Mouse (Mus musculus): ENCODE measurements around the gene Rasl2-9. TPM values are rescaled to one million over a fixed set of nuclear protein-coding genes. Genes with fewer than 3 reads are reported as not detected.
"Not testable (repeated sequence)": the region's sequence is repeated elsewhere in the genome, so short reads cannot be mapped to it uniquely, and the experiment has no call there.

The Rasl2-9 gene
- polyA plus RNA-seq, 1 experiment from 2014 or later = 0.69 TPM

DNA sequence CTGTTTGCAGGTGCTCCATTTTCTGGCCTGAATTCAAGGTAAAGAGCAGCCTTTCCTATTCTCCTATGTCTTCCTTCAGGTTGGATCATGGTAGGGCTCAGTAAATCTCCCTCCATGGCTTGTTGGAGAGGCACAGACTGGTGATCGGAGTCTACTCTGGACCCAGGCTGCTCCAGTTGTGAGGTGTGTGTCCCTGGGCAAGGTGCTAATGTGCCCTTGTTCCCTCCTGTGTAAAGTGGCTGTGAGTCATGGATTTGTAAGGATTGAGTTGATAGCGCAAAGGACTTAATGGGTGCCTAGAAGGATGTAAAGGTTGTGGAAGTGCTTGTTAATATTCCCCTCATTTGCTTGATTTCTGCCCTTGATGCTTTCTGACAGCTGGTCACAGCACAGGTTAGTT, 43.8 kb downstream of the Rasl2-9 start:
- no peak for ATAC-seq (ENCODE audit: low FRiP score, low TSS enrichment)
- Histone ChIP-seq H3K4me1 (ENCODE audit: insufficient read depth, low read length) (peaks cover 10% of the 10 kb centered on the region), H3K27ac (ENCODE audit: low read length) (no peak overlapping the region), H3K4me2 (replicated peaks; ENCODE audit: low read depth, low read length) (no peak overlapping the region), H3K27me3 (ENCODE audit: insufficient read depth, low read length) (no peaks in the 10 kb centered on the region), H3K9me3 (ENCODE audit: low read length) (no peaks in the 10 kb centered on the region), H3K9ac (replicated peaks; ENCODE audit: low read length) (no peak overlapping the region), H3K4me3 (ENCODE audit: low read length) (no peak overlapping the region), H3K36me3 (ENCODE audit: insufficient read depth, low read length) (peaks cover 43% of the 10 kb centered on the region)
- 96% methylated on average over 2 of the region's 2 CpGs for WGBS

DNA sequence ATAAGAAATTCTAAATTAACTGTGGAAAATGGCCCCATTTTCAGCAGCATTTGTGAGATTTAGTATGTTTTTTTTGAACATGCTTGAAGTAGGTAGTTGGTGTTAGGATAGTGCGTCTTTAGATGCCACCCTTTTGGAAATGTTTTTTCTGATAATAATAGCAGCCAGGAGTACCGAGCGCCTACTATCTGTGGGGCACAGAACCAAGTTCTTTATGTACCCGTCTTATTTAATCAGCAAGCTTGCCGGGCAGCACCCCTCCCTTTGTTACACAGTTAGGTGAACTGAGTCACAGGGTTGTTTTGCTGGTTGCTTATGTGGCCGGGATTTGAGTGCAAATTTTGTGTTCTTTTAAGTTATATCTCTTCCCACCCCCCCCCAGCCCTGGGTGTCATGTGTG, 44.5 kb downstream of the Rasl2-9 start:
- no peak for ATAC-seq (ENCODE audit: low FRiP score, low TSS enrichment)
- Histone ChIP-seq H3K4me2 (replicated peaks; ENCODE audit: low read depth, low read length) (peak overlapping the region; percentile 87), H3K4me3 (ENCODE audit: low read length) (peak overlapping the region; percentile 84), H3K36me3 (ENCODE audit: insufficient read depth, low read length) (peaks cover 50% of the 10 kb centered on the region), H3K4me1 (ENCODE audit: insufficient read depth, low read length) (peaks cover 9% of the 10 kb centered on the region), H3K9me3 (ENCODE audit: low read length) (no peaks in the 10 kb centered on the region), H3K27ac (ENCODE audit: low read length) (no peak overlapping the region), H3K27me3 (ENCODE audit: insufficient read depth, low read length) (no peaks in the 10 kb centered on the region), H3K9ac (replicated peaks; ENCODE audit: low read length) (peak overlapping the region; percentile 40; the same call in 1 of the 2 replicates)
- WGBS = 69% methylated on average over 6 of the region's 6 CpGs

DNA sequence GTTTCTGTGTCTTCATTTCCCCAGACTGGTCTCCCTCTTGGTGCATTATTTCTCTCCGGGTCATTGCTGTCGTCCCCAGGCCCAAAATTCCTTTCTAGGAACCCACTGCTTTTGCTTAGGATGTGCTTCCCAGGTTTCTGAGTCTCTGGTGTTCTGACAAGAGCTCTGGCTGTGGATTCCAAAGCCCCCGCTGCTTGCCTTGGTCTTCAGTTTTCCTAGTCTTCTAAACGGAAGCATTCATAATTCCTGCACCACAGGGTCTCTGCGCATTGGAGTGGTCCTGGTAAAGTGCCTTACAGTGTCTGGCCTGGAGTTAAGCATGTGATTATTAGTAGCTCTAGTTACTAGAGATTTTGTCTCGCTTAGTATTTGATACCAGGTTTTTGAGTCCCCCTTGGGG, 44.9 kb downstream of the Rasl2-9 start:
- WGBS = 13% methylated on average over 6 of the region's 6 CpGs
- H3K36me3 ChIP-seq (ENCODE audit: insufficient read depth, low read length) = peaks cover 49% of the 10 kb centered on the region

DNA sequence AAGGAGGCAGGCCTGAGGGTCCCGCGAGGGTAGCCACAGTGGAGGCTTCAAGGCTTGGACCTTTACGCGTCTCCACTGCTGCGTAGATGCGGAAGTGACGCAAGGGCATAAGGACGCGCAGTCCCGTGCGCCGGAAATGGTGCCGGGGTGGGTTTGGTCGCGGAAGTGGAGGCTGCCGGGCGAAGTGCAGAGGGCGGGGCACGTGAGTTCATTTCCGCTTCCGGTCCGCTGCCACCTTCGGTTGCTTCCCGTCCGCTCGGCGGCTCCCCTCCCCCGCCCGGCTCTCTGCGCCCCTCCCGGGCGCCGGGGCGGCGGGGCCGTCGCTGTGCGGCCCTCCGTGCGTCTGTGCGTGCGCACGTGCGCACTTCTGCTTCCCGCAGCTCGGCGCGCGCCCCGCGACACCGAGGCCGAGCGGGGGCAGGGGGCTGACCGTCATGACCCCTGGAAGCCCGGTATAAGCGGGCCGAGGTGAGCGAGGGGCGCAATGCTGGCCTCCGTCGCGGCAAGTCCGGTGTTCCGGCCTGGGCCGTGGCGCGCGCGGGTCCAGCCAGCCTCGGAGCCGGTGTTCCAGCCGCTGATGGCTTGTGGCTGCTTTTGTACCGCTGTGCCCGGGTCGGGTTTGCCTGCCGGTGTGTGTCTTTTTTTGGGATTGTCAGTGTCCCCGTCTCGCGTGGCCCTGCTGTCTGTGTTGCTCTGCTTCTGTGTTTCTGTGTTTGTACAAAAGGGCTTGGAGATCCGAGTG, 45.6 kb downstream of the Rasl2-9 start, which contains the start of gene Epn1:
Gene Epn1 (plus strand): TSS at position 226 of the 742 bp plus-strand sequence.
- Histone ChIP-seq H3K9me3 (ENCODE audit: low read length) (no peaks in the 10 kb centered on the region), H3K4me1 (ENCODE audit: insufficient read depth, low read length) (peaks cover 9% of the 10 kb centered on the region), H3K27ac (ENCODE audit: low read length) (peak within 1 kb of the TSS; percentile 95), H3K27me3 (ENCODE audit: insufficient read depth, low read length) (no peaks in the 10 kb centered on the region), H3K4me3 (ENCODE audit: low read length) (peak within 1 kb of the TSS; percentile 84), H3K4me2 (replicated peaks; ENCODE audit: low read depth, low read length) (peak within 1 kb of the TSS; percentile 87), H3K36me3 (ENCODE audit: insufficient read depth, low read length) (peaks cover 45% of the 10 kb centered on the region), H3K9ac (replicated peaks; ENCODE audit: low read length) (peak within 1 kb of the TSS; percentile 98)
- ATAC-seq (ENCODE audit: low FRiP score, low TSS enrichment) = peak; percentile 97
- WGBS = 0% methylated on average over 79 of the region's 81 CpGs

More for the DNA sequence above, 44.9 kb downstream of the Rasl2-9 start:
- Histone ChIP-seq H3K27ac (ENCODE audit: low read length) (peak overlapping the region; percentile 95), H3K4me2 (replicated peaks; ENCODE audit: low read depth, low read length) (peak overlapping the region; percentile 87), H3K27me3 (ENCODE audit: insufficient read depth, low read length) (no peaks in the 10 kb centered on the region), H3K4me1 (ENCODE audit: insufficient read depth, low read length) (peaks cover 9% of the 10 kb centered on the region), H3K9me3 (ENCODE audit: low read length) (no peaks in the 10 kb centered on the region), H3K4me3 (ENCODE audit: low read length) (peak overlapping the region; percentile 84), H3K9ac (replicated peaks; ENCODE audit: low read length) (peak overlapping the region; percentile 98)
- no peak for ATAC-seq (ENCODE audit: low FRiP score, low TSS enrichment)

DNA sequence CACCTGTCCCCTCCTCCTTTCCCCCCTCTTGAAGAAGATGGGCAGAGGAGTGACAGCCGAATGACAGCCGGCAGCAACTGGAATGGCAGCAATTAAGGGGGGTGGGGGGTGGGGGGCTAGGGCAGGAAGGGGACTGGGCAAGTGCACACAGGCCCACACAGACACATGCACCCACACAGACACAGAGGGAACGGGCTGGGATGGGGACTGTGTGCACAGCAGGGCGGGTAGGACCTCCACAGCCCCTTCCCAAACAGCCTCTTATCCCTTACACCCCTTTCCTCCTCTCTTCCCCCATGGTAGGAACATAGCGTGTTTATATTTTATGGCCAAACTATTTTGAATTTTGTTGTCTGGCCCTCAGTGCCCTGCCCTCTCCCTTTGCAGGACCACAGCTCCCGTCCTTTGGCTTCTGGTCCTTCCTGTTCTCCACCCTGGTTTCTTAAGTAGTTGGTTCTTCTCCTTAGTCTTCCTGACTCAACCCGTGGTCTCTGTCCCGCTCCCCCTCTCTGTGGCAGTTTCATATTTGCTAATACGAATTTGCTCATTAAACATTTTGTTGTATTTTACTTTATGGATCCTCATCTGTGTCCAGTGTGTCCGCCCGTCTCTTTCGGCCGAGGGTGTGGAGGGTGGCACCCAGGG, 46.3 kb downstream of the Rasl2-9 start:
- not testable (repeated sequence) for H3K4me1 ChIP-seq (ENCODE audit: insufficient read depth, low read length); H3K27me3 ChIP-seq (ENCODE audit: insufficient read depth, low read length); H3K9me3 ChIP-seq (ENCODE audit: low read length)
- H3K9ac ChIP-seq (replicated peaks; ENCODE audit: low read length) = peak overlapping the region; percentile 58
- peak overlapping the region; percentile 84 for H3K4me3 ChIP-seq (ENCODE audit: low read length)
- ATAC-seq (ENCODE audit: low FRiP score, low TSS enrichment) = peak; percentile 43
- H3K36me3 ChIP-seq (ENCODE audit: insufficient read depth, low read length) = peaks cover 50% of the 10 kb centered on the region
- 37% methylated on average over 9 of the region's 13 CpGs for WGBS
- H3K4me2 ChIP-seq (replicated peaks; ENCODE audit: low read depth, low read length) = peak overlapping the region; percentile 87
- peak overlapping the region; percentile 95 for H3K27ac ChIP-seq (ENCODE audit: low read length)

DNA sequence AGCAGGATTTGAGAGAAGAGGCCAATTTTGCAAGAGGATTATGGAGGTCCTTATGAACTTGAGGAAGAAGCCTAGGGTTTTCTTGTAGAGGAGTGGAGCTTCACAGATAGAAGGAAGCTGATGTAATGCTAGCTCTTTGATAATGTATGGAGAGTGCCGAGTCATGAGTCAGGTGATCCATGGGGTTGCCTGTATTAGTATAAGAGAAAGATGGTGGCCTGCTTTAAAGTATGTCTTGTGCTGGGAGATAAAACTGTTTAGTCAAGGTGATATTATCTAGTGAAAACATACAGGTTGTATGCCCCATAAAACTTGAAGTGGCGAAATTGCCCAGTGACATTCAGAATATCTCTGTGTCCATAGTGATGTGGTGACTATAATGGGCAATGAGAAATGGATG, 48.8 kb downstream of the Rasl2-9 start:
- no peak overlapping the region for H3K4me3 ChIP-seq (ENCODE audit: low read length)
- H3K27me3 ChIP-seq (ENCODE audit: insufficient read depth, low read length) = no peaks in the 10 kb centered on the region
- 86% methylated on average over 2 of the region's 2 CpGs for WGBS
- H3K9ac ChIP-seq (replicated peaks; ENCODE audit: low read length) = no peak overlapping the region
- H3K9me3 ChIP-seq (ENCODE audit: low read length) = no peaks in the 10 kb centered on the region
- no peak for ATAC-seq (ENCODE audit: low FRiP score, low TSS enrichment)
- H3K27ac ChIP-seq (ENCODE audit: low read length) = no peak overlapping the region
- H3K4me1 ChIP-seq (ENCODE audit: insufficient read depth, low read length) = peaks cover 9% of the 10 kb centered on the region
- H3K4me2 ChIP-seq (replicated peaks; ENCODE audit: low read depth, low read length) = no peak overlapping the region
- peaks cover 63% of the 10 kb centered on the region for H3K36me3 ChIP-seq (ENCODE audit: insufficient read depth, low read length)

DNA sequence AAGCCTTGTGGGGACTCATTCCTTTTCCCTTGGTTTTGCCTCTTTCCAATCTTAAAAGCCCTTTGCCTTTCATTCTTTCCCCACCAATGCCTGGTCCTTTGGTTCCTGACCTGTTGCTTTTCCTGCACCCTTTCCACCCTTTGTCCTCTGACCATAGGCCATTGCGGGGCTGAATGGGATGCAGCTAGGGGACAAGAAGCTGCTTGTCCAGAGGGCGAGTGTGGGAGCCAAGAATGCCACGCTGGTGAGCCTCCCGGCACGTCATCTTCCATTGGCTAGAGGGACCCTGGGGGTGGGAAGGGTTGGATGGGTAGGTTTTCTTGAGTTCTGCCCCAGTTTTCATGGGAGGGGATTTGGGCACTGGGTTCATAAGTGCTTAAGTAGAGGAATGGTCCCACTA, 50.8 kb downstream of the Rasl2-9 start:
- no peak overlapping the region for H3K27ac ChIP-seq (ENCODE audit: low read length)
- no peaks in the 10 kb centered on the region for H3K9me3 ChIP-seq (ENCODE audit: low read length)
- H3K4me2 ChIP-seq (replicated peaks; ENCODE audit: low read depth, low read length) = no peak overlapping the region
- H3K27me3 ChIP-seq (ENCODE audit: insufficient read depth, low read length) = no peaks in the 10 kb centered on the region
- 88% methylated on average over 5 of the region's 5 CpGs for WGBS
- no peak overlapping the region for H3K4me3 ChIP-seq (ENCODE audit: low read length)
- H3K4me1 ChIP-seq (ENCODE audit: insufficient read depth, low read length) = no peaks in the 10 kb centered on the region
- no peak overlapping the region for H3K9ac ChIP-seq (replicated peaks; ENCODE audit: low read length)
- peaks cover 82% of the 10 kb centered on the region for H3K36me3 ChIP-seq (ENCODE audit: insufficient read depth, low read length)
- ATAC-seq (ENCODE audit: low FRiP score, low TSS enrichment) = no peak

Small RNA genes lying within 50 kb of the gene (microRNA-seq; reads per million reads assigned to microRNA genes)
- not detected for gene Gm26217

Other genes with a start within 250 kb of the Rasl2-9 start
- 1.2 and 1.4 TPM in 2 replicates for gene Isoc2a, start 248.8 kb downstream of the Rasl2-9 start, polyA plus RNA-seq (2015; fragmentation: Nextera tagmentation; extraction: Ambion mirVana)
- gene Gm36210, start 219.4 kb downstream of the Rasl2-9 start, polyA plus RNA-seq (2015; fragmentation: Nextera tagmentation; extraction: Ambion mirVana) = not detected in 2 replicates
- 3.6 and 4.2 TPM in 2 replicates for gene Zfp628, start 210.7 kb downstream of the Rasl2-9 start, polyA plus RNA-seq (2015; fragmentation: Nextera tagmentation; extraction: Ambion mirVana)
- gene Nat14, start 203.9 kb downstream of the Rasl2-9 start, polyA plus RNA-seq (2015; fragmentation: Nextera tagmentation; extraction: Ambion mirVana) = 5.8 and 6.2 TPM in 2 replicates
- gene Ssc5d, start 200.2 kb downstream of the Rasl2-9 start, polyA plus RNA-seq (2015; fragmentation: Nextera tagmentation; extraction: Ambion mirVana) = 2.3 and 2.8 TPM in 2 replicates
- gene Sbk2, start 161.5 kb downstream of the Rasl2-9 start, polyA plus RNA-seq (2015; fragmentation: Nextera tagmentation; extraction: Ambion mirVana) = 0.26 and 0.41 TPM in 2 replicates
- gene Sbk3, start 154.8 kb downstream of the Rasl2-9 start, polyA plus RNA-seq (2015; fragmentation: Nextera tagmentation; extraction: Ambion mirVana) = not detected in 2 replicates
- gene Zfp579, start 129.8 kb downstream of the Rasl2-9 start, polyA plus RNA-seq (2015; fragmentation: Nextera tagmentation; extraction: Ambion mirVana) = 31.3 and 40.5 TPM in 2 replicates
- gene Zfp524, start 111.5 kb downstream of the Rasl2-9 start, polyA plus RNA-seq (2015; fragmentation: Nextera tagmentation; extraction: Ambion mirVana) = 14.4 and 15.2 TPM in 2 replicates
- 41.9 and 44.2 TPM in 2 replicates for gene Fiz1, start 111.3 kb downstream of the Rasl2-9 start, polyA plus RNA-seq (2015; fragmentation: Nextera tagmentation; extraction: Ambion mirVana)
- 1.7 and 1.9 TPM in 2 replicates for gene Gm44973, start 110.5 kb downstream of the Rasl2-9 start, polyA plus RNA-seq (2015; fragmentation: Nextera tagmentation; extraction: Ambion mirVana)
- gene Zfp865, start 105.6 kb downstream of the Rasl2-9 start, polyA plus RNA-seq (2015; fragmentation: Nextera tagmentation; extraction: Ambion mirVana) = 6.6 and 7.6 TPM in 2 replicates
- gene Ccdc106, start 105.4 kb downstream of the Rasl2-9 start, polyA plus RNA-seq (2015; fragmentation: Nextera tagmentation; extraction: Ambion mirVana) = 27.1 and 30.3 TPM in 2 replicates
- 1.3 TPM in 1 of 2 replicates, not detected in the other for gene 4632433K11Rik, start 91.8 kb downstream of the Rasl2-9 start, polyA plus RNA-seq (2015; fragmentation: Nextera tagmentation; extraction: Ambion mirVana)
- gene Zfp784, start 87.5 kb downstream of the Rasl2-9 start, polyA plus RNA-seq (2015; fragmentation: Nextera tagmentation; extraction: Ambion mirVana) = 8.1 and 8.2 TPM in 2 replicates
- gene Zfp580, start 74.4 kb downstream of the Rasl2-9 start, polyA plus RNA-seq (2015; fragmentation: Nextera tagmentation; extraction: Ambion mirVana) = 35.0 and 44.0 TPM in 2 replicates
- 136 and 139 TPM in 2 replicates for gene U2af2, start 63.8 kb downstream of the Rasl2-9 start, polyA plus RNA-seq (2015; fragmentation: Nextera tagmentation; extraction: Ambion mirVana)
- gene Epn1, start 45.7 kb downstream of the Rasl2-9 start, polyA plus RNA-seq (2015; fragmentation: Nextera tagmentation; extraction: Ambion mirVana) = 64.9 and 66.6 TPM in 2 replicates
- not detected in 2 replicates for gene Rfpl4, start 9.0 kb downstream of the Rasl2-9 start, polyA plus RNA-seq (2015; fragmentation: Nextera tagmentation; extraction: Ambion mirVana)
- gene Vmn1r55, start 23.7 kb upstream of the Rasl2-9 start, polyA plus RNA-seq (2015; fragmentation: Nextera tagmentation; extraction: Ambion mirVana) = not detected in 2 replicates
- gene Vmn1r56, start 70.8 kb upstream of the Rasl2-9 start, polyA plus RNA-seq (2015; fragmentation: Nextera tagmentation; extraction: Ambion mirVana) = not detected in 2 replicates
- not detected in 2 replicates for gene Vmn1r57, start 92.5 kb upstream of the Rasl2-9 start, polyA plus RNA-seq (2015; fragmentation: Nextera tagmentation; extraction: Ambion mirVana)
- gene Gm5065, start 224.6 kb upstream of the Rasl2-9 start, polyA plus RNA-seq (2015; fragmentation: Nextera tagmentation; extraction: Ambion mirVana) = not detected in 2 replicates
- not detected in 2 replicates for gene Nlrp2, start 225.1 kb upstream of the Rasl2-9 start, polyA plus RNA-seq (2015; fragmentation: Nextera tagmentation; extraction: Ambion mirVana)